Mouse (Mus musculus) heart, postnatal 0 days (tissue): Measurements from ENCODE around the gene Raver2. TPM values are rescaled to one million over a fixed set of nuclear protein-coding genes. Genes with fewer than 3 reads are reported as not detected.
A peak's percentile ranks its signal among the peaks of the same experiment; 100 is the strongest.

Source experiments
- ATAC-seq: fragments of 200-750 bp; cut with Nextera tagmentation; 2 replicates; pipeline ENCODE4 v1.8.0; 2017; ENCODE audit warnings: low read depth, moderate number of reproducible peaks, moderate library complexity; ENCODE audit not compliant: insufficient read depth
- DNase-seq: peaks from one replicate; pipeline ENCODE4 v3.0.0-alpha.2; 2016; ENCODE audit warnings: low spot score
- H3K27ac ChIP-seq: fragments of 300-500 bp; sonication (generic); 2 replicates; pipeline ENCODE4 v1.5.1; 2014; ENCODE audit warnings: low read depth, mild to moderate bottlenecking
- H3K27me3 ChIP-seq: fragments of 300-500 bp; sonication (generic); 2 replicates; pipeline ENCODE4 v1.6.1; 2014; ENCODE audit warnings: low read length, mixed read lengths; ENCODE audit not compliant: control insufficient read depth, insufficient read depth
- H3K36me3 ChIP-seq: fragments of 300-500 bp; sonication (generic); replicated peaks from 2 replicates; pipeline ENCODE4 v1.6.1; 2014; ENCODE audit warnings: low read length, mixed read lengths; ENCODE audit not compliant: control insufficient read depth, insufficient read depth
- H3K4me1 ChIP-seq: fragments of 300-500 bp; sonication (generic); 2 replicates; pipeline ENCODE4 v1.6.1; 2014; ENCODE audit warnings: antibody characterized with exemption; ENCODE audit not compliant: control insufficient read depth, insufficient read depth
- H3K4me2 ChIP-seq: fragments of 300-500 bp; sonication (generic); 2 replicates; pipeline ENCODE4 v1.6.1; 2014; ENCODE audit warnings: low read depth, mild to moderate bottlenecking, low read length, moderate library complexity
- H3K4me3 ChIP-seq: fragments of 300-500 bp; sonication (generic); 2 replicates; pipeline ENCODE4 v1.5.1; 2014; ENCODE audit warnings: low read depth, low read length
- H3K9ac ChIP-seq: fragments of 300-500 bp; sonication (generic); replicated peaks from 2 replicates; pipeline ENCODE4 v1.6.1; 2014; ENCODE audit warnings: low read depth, low read length, mixed read lengths
- H3K9me3 ChIP-seq: fragments of 300-500 bp; sonication (generic); replicated peaks from 2 replicates; pipeline ENCODE4 v1.6.1; 2016; ENCODE audit warnings: low read length; ENCODE audit not compliant: control insufficient read depth
- CTCF ChIP-seq: IDR thresholded peaks from 2 replicates; pipeline ENCODE4 v1.5.1; 2016; ENCODE audit warnings: antibody characterized with exemption, control low read depth, low read depth
- EP300 ChIP-seq: IDR thresholded peaks from 2 replicates; pipeline ENCODE4 v1.6.1; 2016; ENCODE audit warnings: antibody characterized with exemption, low read depth
- WGBS: fragments of 180-500 bp; shearing (Covaris S2); extraction: QIAGEN DNeasy Blood & Tissue Kit; methylation state at CpG from one replicate; pipeline ENCODE4 v1.1.7; 2014; 5-methylcytosine and 5-hydroxymethylcytosine counted together
- polyA plus RNA-seq: library from polyadenylated mRNA; unstranded; fragments of >200 nt; fragmentation: Nextera tagmentation; extraction: Ambion mirVana; gene quantifications from 2 replicates; pipeline ENCODE4 v1.2.1, GENCODE M21; 2015
- total RNA-seq: library from RNA; depleted of rRNA; stranded (reverse); fragments of >200 nt; gene quantifications from 2 replicates; pipeline ENCODE4 v1.2.3, GENCODE M21; 2014; ENCODE audit warnings: low replicate concordance; rRNA removed

Gene Raver2
- total RNA-seq (4.0 and 5.1 TPM in 2 replicates), polyA plus RNA-seq (1.6 and 1.7 TPM in 2 replicates)

GRCm38 (mm10) chr4:101068786-101069153 lies at the start of gene Raver2:
Gene Raver2 (plus strand): TSS chr4:101068983.
- DNase-seq (peak; percentile 47), ATAC-seq (peak; percentile 90)
- TF ChIP-seq CTCF, result no peak
- no peak for TF ChIP-seq EP300
- Histone ChIP-seq H3K9ac (peak within 1 kb of the TSS; percentile 70), H3K36me3 (no peaks in the 10 kb centered on the region), H3K27ac (no peak within 1 kb of the TSS), H3K4me1 (no peaks in the 10 kb centered on the region), H3K4me3 (peak within 1 kb of the TSS; percentile 88), H3K27me3 (no peaks in the 10 kb centered on the region), H3K4me2 (peak within 1 kb of the TSS; percentile 96), H3K9me3 (no peaks in the 10 kb centered on the region)
- WGBS, result 3% methylated on average over 36 of the region's 54 CpGs

DNA sequence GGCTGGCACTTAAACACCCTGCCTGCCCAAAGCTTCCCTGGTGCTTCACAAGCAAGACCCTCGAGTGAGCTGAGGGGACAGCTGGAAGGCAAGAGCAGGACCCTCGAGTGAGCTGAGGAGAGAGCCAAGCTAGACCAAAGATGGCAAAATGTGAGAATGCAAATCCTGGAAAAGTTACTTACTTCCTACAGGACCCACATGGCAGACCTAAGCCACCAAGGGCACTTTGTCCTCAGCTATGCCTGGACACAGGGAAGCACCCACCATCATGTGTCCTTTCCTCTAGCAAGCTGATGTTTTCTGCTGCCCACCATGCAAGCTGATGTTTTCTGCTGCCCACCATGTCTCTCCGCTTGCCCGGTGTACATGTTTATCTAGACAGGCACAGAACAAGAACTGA lies 48.2 kb upstream of the Raver2 start, which contains the start of gene Gm10577:
TSS of gene Gm10577 (minus strand) at position 101 of the 400 bp plus-strand sequence.
- Histone ChIP-seq H3K9ac (no peak within 1 kb of the TSS), H3K27ac (no peak within 1 kb of the TSS), H3K4me3 (no peak within 1 kb of the TSS), H3K4me1 (no peaks in the 10 kb centered on the region), H3K27me3 (no peaks in the 10 kb centered on the region), H3K9me3 (peaks cover 6% of the 10 kb centered on the region; the same call in 1 of the 2 replicates), H3K4me2 (no peak within 1 kb of the TSS), H3K36me3 (no peaks in the 10 kb centered on the region)
- WGBS, result 60% methylated on average over 4 of the region's 4 CpGs
- no peak for TF ChIP-seq CTCF
- no peak for TF ChIP-seq EP300
- DNase-seq (no peak), ATAC-seq (no peak)

GRCm38 (mm10) chr4:101026566-101026965 lies 42.2 kb upstream of the Raver2 start:
- Histone ChIP-seq H3K36me3 (no peaks in the 10 kb centered on the region), H3K4me2 (no peak overlapping the region), H3K27me3 (no peaks in the 10 kb centered on the region), H3K9me3 (peaks cover 6% of the 10 kb centered on the region; the same call in 1 of the 2 replicates), H3K4me1 (no peaks in the 10 kb centered on the region), H3K27ac (no peak overlapping the region), H3K9ac (no peak overlapping the region), H3K4me3 (no peak overlapping the region)
- WGBS, result 65% methylated on average over 5 of the region's 5 CpGs
- TF ChIP-seq CTCF (no peak), EP300 (no peak)
- DNase-seq, result no peak
- ATAC-seq, result no peak

DNA sequence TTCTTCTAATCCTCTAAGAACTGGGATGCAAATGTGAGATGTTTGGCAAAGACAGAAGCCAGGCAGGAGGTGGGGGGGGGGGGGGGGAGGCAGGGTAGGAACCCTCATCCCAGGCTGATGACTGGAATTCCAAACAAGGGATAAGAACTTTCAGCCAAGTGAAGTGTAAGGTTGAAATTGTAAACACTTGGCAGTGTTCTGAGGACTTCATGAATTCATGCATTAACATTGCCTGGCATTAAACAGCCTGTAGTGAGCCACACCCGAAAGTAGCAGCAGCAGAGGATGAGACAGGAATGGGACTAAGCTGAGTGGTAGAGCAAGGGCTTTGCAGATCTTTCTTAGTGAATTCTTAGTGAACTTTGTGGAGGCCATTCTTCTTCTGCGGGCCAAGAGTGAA lies 41.8 kb upstream of the Raver2 start:
- no peak for DNase-seq
- ATAC-seq, result no peak

DNA sequence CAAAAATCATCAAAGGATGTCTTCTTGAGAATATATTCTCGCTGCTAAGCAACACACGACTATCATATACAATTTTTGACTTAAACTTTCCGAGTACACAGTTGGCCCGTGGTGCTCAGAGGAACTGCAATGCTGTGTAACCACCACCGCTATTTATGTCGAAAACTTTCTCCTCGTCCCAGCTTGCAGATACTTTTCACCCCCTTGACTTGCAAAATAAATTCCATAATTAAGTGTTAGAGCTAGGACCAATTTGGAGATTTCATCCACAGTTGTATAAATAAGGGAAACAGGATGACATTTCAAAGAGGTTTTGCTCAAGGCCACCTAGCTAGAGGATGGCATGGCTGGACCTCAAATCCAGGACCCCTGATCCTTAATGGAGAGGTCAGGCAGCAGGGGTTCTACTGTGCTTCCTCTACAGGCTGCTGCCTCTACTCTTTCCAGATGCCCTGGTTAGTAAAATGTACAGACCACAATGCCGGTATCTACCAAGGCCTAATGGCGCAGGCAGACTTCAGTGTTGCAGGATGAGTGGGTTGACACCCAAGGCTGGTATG lies 40.9 kb upstream of the Raver2 start:
- DNase-seq, result no peak
- Histone ChIP-seq H3K9me3 (peaks cover 5% of the 10 kb centered on the region; the same call in 1 of the 2 replicates), H3K4me1 (no peaks in the 10 kb centered on the region), H3K4me3 (no peak overlapping the region), H3K36me3 (no peaks in the 10 kb centered on the region), H3K9ac (no peak overlapping the region), H3K27me3 (no peaks in the 10 kb centered on the region), H3K4me2 (no peak overlapping the region), H3K27ac (no peak overlapping the region)
- 86% methylated on average over 9 of the region's 9 CpGs for WGBS
- no peak for ATAC-seq
- TF ChIP-seq EP300 (no peak), CTCF (no peak)

More for the DNA sequence above, 41.8 kb upstream of the Raver2 start:
- Histone ChIP-seq H3K27me3 (no peaks in the 10 kb centered on the region), H3K9me3 (peaks cover 6% of the 10 kb centered on the region; the same call in 1 of the 2 replicates), H3K4me1 (no peaks in the 10 kb centered on the region), H3K27ac (no peak overlapping the region), H3K4me2 (no peak overlapping the region), H3K9ac (no peak overlapping the region), H3K4me3 (no peak overlapping the region), H3K36me3 (no peaks in the 10 kb centered on the region)
- WGBS, result 55% methylated on average over 2 of the region's 2 CpGs
- TF ChIP-seq CTCF (no peak), EP300 (no peak)

GRCm38 (mm10) chr4:101033047-101033446 lies 35.7 kb upstream of the Raver2 start:
- Histone ChIP-seq H3K4me2 (no peak overlapping the region), H3K27ac (no peak overlapping the region), H3K9ac (no peak overlapping the region), H3K36me3 (no peaks in the 10 kb centered on the region), H3K27me3 (no peaks in the 10 kb centered on the region), H3K4me1 (no peaks in the 10 kb centered on the region), H3K9me3 (no peaks in the 10 kb centered on the region), H3K4me3 (no peak overlapping the region)
- ATAC-seq (no peak), DNase-seq (no peak)
- 47% methylated on average over 3 of the region's 3 CpGs for WGBS
- TF ChIP-seq EP300 (no peak), CTCF (no peak)
